Mouse (Mus musculus): Measurements from ENCODE around the gene D10Jhu81e.
"Not testable (repeated sequence)": the region's sequence is repeated elsewhere in the genome, so short reads cannot be mapped to it uniquely, and the experiment has no call there.

DNA sequence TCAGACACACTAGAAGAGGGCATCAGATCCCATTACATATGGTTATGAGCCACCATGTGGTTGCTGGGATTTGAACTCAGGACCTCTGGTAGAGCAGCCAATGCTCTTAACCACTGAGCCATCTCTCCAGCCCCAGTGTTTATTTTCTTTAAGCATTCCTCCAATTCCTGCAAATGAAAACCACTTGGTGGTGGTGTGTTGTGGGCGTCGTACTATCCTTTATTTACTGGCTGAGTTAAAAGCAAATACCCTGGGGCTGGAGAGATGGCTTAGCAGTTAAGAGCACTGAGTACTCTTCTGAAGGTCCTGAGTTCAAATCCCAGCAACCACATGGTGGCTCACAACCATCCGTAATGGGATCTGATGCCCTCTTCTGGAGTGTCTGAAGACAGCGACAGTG, 16.5 kb upstream of the D10Jhu81e start:
- TF ChIP-seq POLR2A (IDR thresholded peaks at IDR 0.05; ENCODE audit: insufficient read depth, low read length); CTCF (IDR thresholded peaks at IDR 0.05; ENCODE audit: low read depth, low read length): not testable (repeated sequence)

Measured in ES-Bruce4 (cell line).